Mouse (Mus musculus): Measurements from ENCODE around the gene Cep290. TPM values are rescaled to one million over a fixed set of nuclear protein-coding genes. Genes with fewer than 3 reads are reported as not detected.
A peak's percentile ranks its signal among the peaks of the same experiment; 100 is the strongest.
"Not testable (repeated sequence)": the region's sequence is repeated elsewhere in the genome, so short reads cannot be mapped to it uniquely, and the experiment has no call there.

Gene Cep290
- polyA plus RNA-seq, 1 experiment from 2014 or later = 6.3 TPM

DNA sequence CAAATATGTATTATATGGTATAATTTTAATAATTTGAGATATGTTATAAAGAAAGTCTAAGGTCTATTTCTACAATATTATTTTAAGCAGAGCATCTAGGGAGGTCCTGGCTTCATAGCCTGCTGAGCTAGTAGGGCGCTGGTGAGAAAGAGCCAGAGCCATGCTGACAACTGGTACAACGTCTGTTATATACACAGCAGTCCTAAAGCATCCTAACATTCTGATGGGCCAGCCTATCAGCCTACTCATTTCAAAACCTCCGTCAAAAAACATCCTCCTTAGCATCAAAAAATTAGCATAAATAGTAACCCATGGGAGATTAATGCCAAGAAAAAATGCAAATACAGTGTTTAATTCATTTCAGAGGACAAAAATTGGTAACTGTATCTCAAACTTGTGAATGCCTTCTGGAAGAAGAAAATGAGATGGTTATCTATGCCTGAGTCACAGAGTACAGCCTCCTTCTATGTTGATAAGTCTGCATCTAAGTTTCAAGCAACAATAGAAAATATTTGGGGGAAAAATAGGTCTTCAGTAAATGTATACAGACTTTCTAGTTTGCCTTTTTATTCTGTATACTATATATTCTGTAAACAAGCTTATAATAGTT, 69.3 kb downstream of the Cep290 start:
- DNase-seq (ENCODE audit: low spot score) = no peak
- Histone ChIP-seq H3K4me1 (no peaks in the 10 kb centered on the region), H3K4me3 (no peak overlapping the region), H3K27me3 (replicated peaks; ENCODE audit: low read depth, poor library complexity, severe bottlenecking) (no peaks in the 10 kb centered on the region), H3K36me3 (replicated peaks) (peaks cover 30% of the 10 kb centered on the region), H3K27ac (replicated peaks) (no peak overlapping the region), H3K9me3 (no peaks in the 10 kb centered on the region)
- 89% methylated on average over 3 of the region's 3 CpGs for WGBS

DNA sequence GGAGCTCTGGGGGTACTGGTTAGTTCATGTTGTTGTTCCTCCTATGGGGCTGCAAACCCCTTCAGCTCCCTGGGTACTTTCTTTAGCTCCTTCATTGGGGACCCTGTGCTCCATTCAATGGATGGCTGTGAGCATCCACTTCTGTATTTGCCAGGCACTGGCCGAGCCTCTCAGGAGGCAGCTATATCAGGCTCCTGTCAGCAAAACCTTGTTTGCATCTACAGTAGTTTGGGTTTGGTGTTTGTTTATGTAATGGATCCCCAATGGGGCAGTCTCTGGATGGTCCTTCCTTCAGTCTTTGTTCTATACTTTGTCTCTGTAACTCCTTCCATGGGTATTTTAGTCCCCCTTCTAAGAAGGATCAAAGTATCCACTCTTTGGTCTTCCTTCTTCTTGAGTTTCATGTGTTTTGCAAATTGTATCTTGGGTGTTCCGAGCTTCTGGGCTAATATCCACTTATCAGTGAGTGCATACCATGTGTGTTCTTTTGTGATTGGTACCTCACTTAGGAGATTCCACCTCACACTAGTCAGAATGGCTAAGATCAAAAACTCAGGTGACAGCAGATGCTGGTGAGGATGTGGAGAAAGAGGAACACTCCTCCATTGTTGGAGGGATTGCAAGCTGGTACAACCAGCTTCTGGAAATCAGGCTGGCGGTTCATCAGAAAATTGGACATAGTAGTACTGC, 73.0 kb downstream of the Cep290 start:
- H3K9me3 ChIP-seq; H3K27ac ChIP-seq (replicated peaks): not testable (repeated sequence)
- WGBS = 90% methylated on average over 3 of the region's 3 CpGs

DNA sequence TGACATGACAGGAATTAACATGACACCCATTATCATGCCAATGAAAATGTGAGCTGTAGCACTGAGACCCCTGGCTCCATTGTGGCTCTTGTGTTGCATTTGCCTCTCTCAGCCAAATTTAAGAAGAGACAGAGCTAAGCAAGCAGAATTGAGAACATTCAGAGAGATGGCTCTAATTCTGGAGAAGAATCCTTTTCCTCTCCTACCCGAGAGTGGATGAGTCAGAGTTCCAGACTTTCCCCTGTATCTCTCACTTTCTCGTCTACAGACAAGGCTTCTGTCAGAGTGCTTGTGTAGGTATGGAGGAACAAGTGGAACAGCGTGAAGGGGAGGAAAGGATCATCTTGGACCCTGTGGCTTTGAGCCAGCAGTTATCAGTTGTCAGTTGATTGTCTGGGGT, 76.8 kb downstream of the Cep290 start:
- peaks cover 50% of the 10 kb centered on the region for H3K36me3 ChIP-seq (replicated peaks)
- WGBS = 86% methylated on average over 3 of the region's 3 CpGs
- DNase-seq (ENCODE audit: low spot score) = no peak
- H3K27me3 ChIP-seq (replicated peaks; ENCODE audit: low read depth, poor library complexity, severe bottlenecking) = no peaks in the 10 kb centered on the region
- H3K27ac ChIP-seq (replicated peaks) = no peak overlapping the region
- H3K9me3 ChIP-seq = no peaks in the 10 kb centered on the region
- no peak overlapping the region for H3K4me3 ChIP-seq
- H3K4me1 ChIP-seq = no peaks in the 10 kb centered on the region

More for the DNA sequence above, 73.0 kb downstream of the Cep290 start:
- DNase-seq (ENCODE audit: low spot score); H3K4me3 ChIP-seq; H3K4me1 ChIP-seq; H3K27me3 ChIP-seq (replicated peaks; ENCODE audit: low read depth, poor library complexity, severe bottlenecking): not testable (repeated sequence)
- peaks cover 40% of the 10 kb centered on the region for H3K36me3 ChIP-seq (replicated peaks)

DNA sequence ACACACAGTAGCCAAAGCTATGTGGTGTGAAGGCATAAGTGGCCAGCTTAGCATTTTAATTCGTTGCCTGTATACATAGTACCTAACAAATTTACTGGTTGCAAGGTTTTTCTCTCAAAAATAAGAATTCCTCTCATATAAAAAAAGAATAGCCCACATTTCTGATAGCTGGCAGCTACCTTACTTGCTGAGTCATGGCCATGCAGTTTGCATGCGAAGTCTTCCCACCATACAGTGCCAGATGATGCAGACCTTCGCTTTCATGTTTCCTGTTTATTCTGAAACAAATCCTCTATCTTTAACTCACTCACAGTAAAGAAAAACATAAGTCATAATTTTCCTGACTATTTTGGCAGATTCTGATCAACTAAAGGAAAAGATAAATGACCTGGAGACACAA, 84.3 kb downstream of the Cep290 start:
- H3K36me3 ChIP-seq (replicated peaks) = peaks cover 58% of the 10 kb centered on the region
- H3K27me3 ChIP-seq (replicated peaks; ENCODE audit: low read depth, poor library complexity, severe bottlenecking) = no peaks in the 10 kb centered on the region
- H3K27ac ChIP-seq (replicated peaks) = no peak overlapping the region
- H3K4me3 ChIP-seq = no peak overlapping the region
- H3K9me3 ChIP-seq = no peaks in the 10 kb centered on the region
- H3K4me1 ChIP-seq = no peaks in the 10 kb centered on the region
- 93% methylated on average over 3 of the region's 3 CpGs for WGBS
- DNase-seq (ENCODE audit: low spot score) = no peak

DNA sequence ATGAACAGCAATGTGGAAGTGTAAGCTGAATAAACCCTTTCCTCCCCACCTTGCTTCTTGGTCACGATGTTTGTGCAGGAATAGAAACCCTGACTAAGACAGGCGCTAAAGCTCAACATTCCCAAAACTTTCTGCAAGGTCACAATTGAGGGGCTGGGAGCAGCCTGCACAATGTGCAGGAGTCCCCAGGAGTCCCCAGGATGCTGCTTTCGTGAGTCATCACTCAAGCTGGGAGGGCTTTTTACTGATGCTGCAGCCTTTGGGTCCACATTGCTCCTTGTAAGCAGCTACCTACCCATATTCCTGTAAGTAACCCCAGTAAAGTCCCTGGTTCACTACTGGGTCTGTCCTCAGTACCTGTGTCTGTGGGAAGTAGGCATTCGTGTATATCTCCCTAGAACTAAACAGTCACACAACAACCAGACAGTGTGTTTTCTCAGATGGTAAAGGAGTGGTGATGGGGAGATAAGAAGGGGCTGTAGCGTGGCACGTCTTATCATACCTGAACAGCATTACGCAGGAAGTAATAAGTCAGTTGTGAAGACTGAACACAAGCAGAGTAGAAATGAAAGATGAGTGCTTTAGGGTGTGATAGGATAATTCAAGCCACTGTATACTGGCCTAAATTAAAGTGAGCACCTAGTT, 87.3 kb downstream of the Cep290 start:
- H3K27me3 ChIP-seq (replicated peaks; ENCODE audit: low read depth, poor library complexity, severe bottlenecking) = no peaks in the 10 kb centered on the region
- 89% methylated on average over 7 of the region's 7 CpGs for WGBS
- H3K36me3 ChIP-seq (replicated peaks) = peaks cover 65% of the 10 kb centered on the region
- no peaks in the 10 kb centered on the region for H3K4me1 ChIP-seq
- H3K4me3 ChIP-seq = no peak overlapping the region
- no peak for DNase-seq (ENCODE audit: low spot score)
- no peak overlapping the region for H3K27ac ChIP-seq (replicated peaks)
- H3K9me3 ChIP-seq = no peaks in the 10 kb centered on the region

DNA sequence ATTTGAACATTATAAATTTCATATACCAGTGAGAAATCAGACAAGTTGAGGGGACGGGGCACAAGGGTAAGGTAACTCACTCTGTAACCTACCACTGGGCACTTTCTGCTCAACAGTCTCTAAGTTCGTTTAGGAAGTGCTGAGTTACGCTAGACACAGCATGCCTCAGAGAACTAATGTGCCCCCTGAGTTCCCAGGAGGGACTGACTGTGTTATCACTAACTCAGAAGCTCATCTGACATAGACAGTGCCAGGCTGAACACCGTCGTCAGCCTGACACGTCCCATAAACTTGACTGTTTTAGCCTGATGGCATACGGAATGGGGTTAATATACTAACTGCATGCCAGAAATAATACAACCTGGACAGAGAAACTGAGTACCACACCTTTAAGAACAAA, 87.9 kb downstream of the Cep290 start:
- Histone ChIP-seq H3K27ac (replicated peaks) (no peak overlapping the region), H3K27me3 (replicated peaks; ENCODE audit: low read depth, poor library complexity, severe bottlenecking) (no peaks in the 10 kb centered on the region), H3K4me3 (no peak overlapping the region), H3K36me3 (replicated peaks) (peaks cover 65% of the 10 kb centered on the region), H3K4me1 (no peaks in the 10 kb centered on the region), H3K9me3 (no peaks in the 10 kb centered on the region)
- 93% methylated on average over 7 of the region's 7 CpGs for WGBS
- no peak for DNase-seq (ENCODE audit: low spot score)

DNA sequence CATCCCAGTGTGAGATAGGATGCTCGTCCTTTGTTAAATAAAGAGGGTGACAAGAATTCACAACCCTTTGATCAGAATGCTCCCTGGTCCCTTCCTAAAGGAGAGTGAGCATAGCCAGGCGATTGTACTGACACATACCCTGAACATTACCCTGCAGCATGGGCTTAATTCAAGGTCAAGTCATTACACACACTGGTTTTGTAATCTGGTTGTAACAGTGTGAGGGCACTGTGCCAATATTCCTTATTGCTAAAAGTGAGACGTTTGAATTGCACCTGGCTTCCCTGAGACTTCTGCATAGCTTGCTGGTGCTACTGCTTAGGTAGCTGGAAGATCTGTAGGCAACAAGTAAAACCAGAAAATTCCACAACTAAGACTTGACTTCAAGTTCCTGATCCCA, 96.8 kb downstream of the Cep290 start:
- DNase-seq (ENCODE audit: low spot score) = no peak
- peaks cover 14% of the 10 kb centered on the region for H3K36me3 ChIP-seq (replicated peaks)
- H3K9me3 ChIP-seq = no peaks in the 10 kb centered on the region
- 94% methylated on average over 3 of the region's 3 CpGs for WGBS
- no peak overlapping the region for H3K4me3 ChIP-seq
- H3K27me3 ChIP-seq (replicated peaks; ENCODE audit: low read depth, poor library complexity, severe bottlenecking) = no peaks in the 10 kb centered on the region
- no peak overlapping the region for H3K27ac ChIP-seq (replicated peaks)
- peaks cover 11% of the 10 kb centered on the region for H3K4me1 ChIP-seq

DNA sequence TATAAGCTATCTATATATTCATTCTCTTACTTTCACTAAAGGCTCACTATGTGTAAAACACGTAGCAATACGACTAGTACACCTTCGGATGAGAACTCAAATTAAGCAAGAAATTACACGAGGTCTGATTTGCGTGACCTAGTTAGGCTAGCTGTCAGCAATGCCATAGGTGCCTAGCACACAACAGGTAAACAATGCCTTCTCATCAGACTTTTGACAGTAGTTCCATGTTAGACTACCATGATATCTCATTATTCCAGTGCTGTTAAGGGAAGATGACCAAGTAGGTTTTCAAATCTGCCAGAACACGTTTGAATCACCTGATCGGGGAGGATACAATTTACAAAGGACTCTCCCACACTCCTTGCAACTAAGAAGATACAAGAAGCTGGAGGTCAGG, 101.2 kb downstream of the Cep290 start:
- Histone ChIP-seq H3K27me3 (replicated peaks; ENCODE audit: low read depth, poor library complexity, severe bottlenecking) (no peaks in the 10 kb centered on the region), H3K9me3 (no peaks in the 10 kb centered on the region), H3K36me3 (replicated peaks) (peaks cover 14% of the 10 kb centered on the region), H3K4me3 (peak overlapping the region; percentile 75), H3K4me1 (peaks cover 11% of the 10 kb centered on the region), H3K27ac (replicated peaks) (peak overlapping the region; percentile 85)
- DNase-seq (ENCODE audit: low spot score) = no peak
- WGBS = 45% methylated on average over 7 of the region's 7 CpGs

DNA sequence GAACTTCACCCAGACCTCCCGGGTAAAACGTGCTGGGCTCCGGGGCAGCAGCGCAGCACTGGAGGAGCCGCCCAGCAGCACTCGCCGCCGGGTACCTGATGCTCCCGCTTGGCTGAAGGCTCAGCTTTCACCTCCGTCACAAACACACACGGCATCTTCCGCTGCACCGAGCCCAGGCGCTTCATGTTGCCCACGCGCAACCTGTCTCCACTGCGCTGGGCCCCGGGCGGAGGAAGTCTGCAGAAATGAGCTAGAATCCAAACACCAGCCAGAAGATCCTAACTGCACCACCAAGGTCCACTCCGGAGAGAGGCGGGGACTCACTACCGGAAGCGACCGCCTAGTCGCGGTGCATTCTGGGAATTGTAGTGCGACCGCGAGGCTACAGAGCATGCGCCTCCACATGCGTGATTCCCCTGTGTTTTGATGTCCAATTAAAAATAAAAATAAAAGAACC, 101.6 kb downstream of the Cep290 start:
- H3K4me1 ChIP-seq = peaks cover 11% of the 10 kb centered on the region
- peaks cover 12% of the 10 kb centered on the region for H3K36me3 ChIP-seq (replicated peaks)
- under 1% methylated on average over 31 of the region's 31 CpGs for WGBS

DNA sequence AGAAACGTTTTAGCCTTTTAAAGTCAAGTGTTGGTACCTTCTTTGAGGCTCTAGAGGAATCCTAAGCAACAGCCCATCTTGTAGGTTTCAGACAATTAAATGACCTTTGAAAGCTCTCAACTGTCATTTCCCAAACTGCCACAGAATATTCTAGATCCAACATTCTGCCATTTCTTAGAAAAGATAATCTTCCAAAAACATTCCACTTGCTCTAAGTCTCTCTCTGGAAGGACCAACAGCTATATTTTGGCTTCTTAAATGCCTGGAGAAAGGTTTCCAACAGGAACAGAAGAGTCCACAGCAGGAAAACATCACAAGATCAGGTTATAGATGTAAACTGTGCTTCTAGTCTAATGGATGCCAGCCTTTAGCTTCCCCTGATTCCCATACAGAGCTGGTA, 103.0 kb downstream of the Cep290 start, which contains the start of the genes 4930430F08Rik and 1700017N19Rik:
Gene 4930430F08Rik (minus strand): TSS at position 101 of the 400 bp plus-strand sequence.
Gene 1700017N19Rik (plus strand): TSS at position 162 of the 400 bp plus-strand sequence.
- Histone ChIP-seq H3K4me3 (peak within 1 kb of the TSS; percentile 75), H3K27ac (replicated peaks) (no peak within 1 kb of the TSS), H3K36me3 (replicated peaks) (peaks cover under 1% of the 10 kb centered on the region; the same call in 1 of the 2 replicates), H3K9me3 (no peaks in the 10 kb centered on the region), H3K27me3 (replicated peaks; ENCODE audit: low read depth, poor library complexity, severe bottlenecking) (no peaks in the 10 kb centered on the region), H3K4me1 (peaks cover 11% of the 10 kb centered on the region)
- 82% methylated on average over 1 of the region's 1 CpGs for WGBS
- DNase-seq (ENCODE audit: low spot score) = no peak

More for the DNA sequence above, 101.6 kb downstream of the Cep290 start:
- DNase-seq (ENCODE audit: low spot score) = peak; percentile 90
- H3K4me3 ChIP-seq = peak overlapping the region; percentile 75
- no peaks in the 10 kb centered on the region for H3K9me3 ChIP-seq
- no peaks in the 10 kb centered on the region for H3K27me3 ChIP-seq (replicated peaks; ENCODE audit: low read depth, poor library complexity, severe bottlenecking)
- H3K27ac ChIP-seq (replicated peaks) = peak overlapping the region; percentile 85

DNA sequence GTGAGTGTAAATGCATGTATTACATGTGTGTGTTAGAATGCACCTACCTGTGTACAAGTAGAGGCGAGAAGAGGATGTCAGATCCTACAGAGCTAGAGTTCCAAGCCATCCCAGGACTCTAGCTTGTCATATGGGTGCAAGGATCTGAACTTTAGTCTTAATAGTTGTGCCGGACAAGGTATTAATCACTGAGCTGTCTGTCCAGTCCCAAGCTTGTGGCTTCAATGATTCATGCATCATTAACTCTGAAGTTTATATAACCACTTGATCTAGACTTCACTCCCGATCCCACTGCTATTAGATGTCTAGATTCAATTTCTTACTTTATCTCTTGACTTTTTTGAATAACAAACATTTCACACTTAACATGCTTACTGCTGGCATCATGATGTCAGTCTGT, 111.0 kb downstream of the Cep290 start:
- H3K36me3 ChIP-seq (replicated peaks) = no peaks in the 10 kb centered on the region
- H3K27me3 ChIP-seq (replicated peaks; ENCODE audit: low read depth, poor library complexity, severe bottlenecking) = no peaks in the 10 kb centered on the region
- no peaks in the 10 kb centered on the region for H3K9me3 ChIP-seq
- H3K4me1 ChIP-seq = no peaks in the 10 kb centered on the region
- 87% methylated on average over 3 of the region's 3 CpGs for WGBS
- DNase-seq (ENCODE audit: low spot score) = no peak
- no peak overlapping the region for H3K4me3 ChIP-seq
- no peak overlapping the region for H3K27ac ChIP-seq (replicated peaks)

DNA sequence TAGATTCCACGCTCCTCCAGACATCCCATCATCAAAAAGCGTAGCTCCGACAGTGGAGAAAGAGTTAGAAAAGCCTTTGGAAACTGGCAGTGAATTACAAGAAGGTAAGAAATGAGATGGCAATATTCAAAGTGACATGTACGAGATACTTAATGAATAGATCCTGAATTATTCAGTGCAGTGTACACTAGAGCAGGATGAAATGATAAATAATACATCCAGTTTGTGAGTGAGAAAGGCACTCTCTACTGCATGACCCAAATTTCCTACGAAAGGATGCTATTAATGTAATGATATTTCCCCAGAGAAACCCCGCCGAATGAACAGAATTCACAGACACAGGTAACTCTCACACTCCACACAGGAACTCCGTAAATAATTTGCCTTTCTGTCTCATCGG, 116.2 kb downstream of the Cep290 start:
- Histone ChIP-seq H3K9me3 (no peaks in the 10 kb centered on the region), H3K4me3 (no peak overlapping the region), H3K27me3 (replicated peaks; ENCODE audit: low read depth, poor library complexity, severe bottlenecking) (no peaks in the 10 kb centered on the region), H3K27ac (replicated peaks) (no peak overlapping the region), H3K36me3 (replicated peaks) (no peaks in the 10 kb centered on the region), H3K4me1 (no peaks in the 10 kb centered on the region)
- WGBS = 88% methylated on average over 9 of the region's 9 CpGs
- DNase-seq (ENCODE audit: low spot score) = no peak

DNA sequence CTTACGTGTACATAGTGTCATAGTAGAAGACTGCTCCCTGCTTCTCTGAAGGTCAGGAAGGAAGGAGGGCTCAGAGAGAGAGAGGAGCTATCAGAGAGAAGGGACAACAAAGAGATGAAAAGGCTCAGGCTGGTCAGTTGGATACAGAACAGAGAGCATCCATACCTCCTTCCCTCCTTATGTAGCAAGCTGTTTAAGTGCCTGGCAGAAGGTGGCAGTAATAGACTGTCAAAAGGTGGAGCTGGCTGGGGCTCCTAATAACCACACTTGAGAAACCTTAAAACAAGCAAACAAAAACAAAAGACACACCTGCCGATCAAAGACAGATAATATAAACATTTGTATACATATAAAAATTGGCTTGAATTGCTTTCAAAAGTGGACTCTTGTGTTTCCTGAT, 116.9 kb downstream of the Cep290 start:
- Histone ChIP-seq H3K9me3 (no peaks in the 10 kb centered on the region), H3K4me3 (no peak overlapping the region), H3K36me3 (replicated peaks) (no peaks in the 10 kb centered on the region), H3K4me1 (no peaks in the 10 kb centered on the region), H3K27ac (replicated peaks) (no peak overlapping the region), H3K27me3 (replicated peaks; ENCODE audit: low read depth, poor library complexity, severe bottlenecking) (no peaks in the 10 kb centered on the region)
- WGBS = 75% methylated on average over 2 of the region's 2 CpGs
- DNase-seq (ENCODE audit: low spot score) = no peak
